Mouse (Mus musculus) bone marrow, adult 2 months (tissue): ENCODE data around the gene 1190002N15Rik. TPM values are rescaled to one million over a fixed set of nuclear protein-coding genes. Genes with fewer than 3 reads are reported as not detected.
A peak's percentile ranks its signal among the peaks of the same experiment; 100 is the strongest.

Source experiments
- H3K27ac ChIP-seq: fragments of 200-500 bp; 2 replicates; pipeline ENCODE4 v1.5.1; 2012; ENCODE audit warnings: low read depth, mild to moderate bottlenecking, control low read depth, inconsistent platforms, low read length; ENCODE audit not compliant: control insufficient read depth, poor library complexity, insufficient read depth
- H3K4me1 ChIP-seq: fragments of 200-500 bp; 2 replicates; pipeline ENCODE4 v1.6.1; 2011; ENCODE audit warnings: low read length; ENCODE audit not compliant: control insufficient read depth, insufficient read depth
- H3K4me3 ChIP-seq: fragments of 200-500 bp; replicated peaks from 2 replicates; pipeline ENCODE3; 2011; ENCODE audit warnings: mild to moderate bottlenecking, low read depth, low read length, control low read depth; ENCODE audit not compliant: control insufficient read depth
- CTCF ChIP-seq: fragments of 200-500 bp; IDR thresholded peaks from 2 replicates; pipeline ENCODE4 v1.5.1; 2011; ENCODE audit warnings: low read length, control low read depth; ENCODE audit not compliant: control insufficient read depth, insufficient read depth
- POLR2A ChIP-seq: fragments of 200-500 bp; IDR thresholded peaks from 2 replicates; pipeline ENCODE4 v1.6.1; 2011; ENCODE audit warnings: low read depth, mild to moderate bottlenecking, control low read depth, low read length, borderline replicate concordance; ENCODE audit not compliant: control insufficient read depth
- WGBS: fragments of 180-500 bp; shearing (Covaris S2); methylation state at CpG from one replicate; pipeline ENCODE4 v1.1.7; 2018; 5-methylcytosine and 5-hydroxymethylcytosine counted together
- polyA plus RNA-seq: library from polyadenylated mRNA; stranded (reverse); fragments of >200 nt; gene quantifications from 2 replicates; pipeline ENCODE4 v1.2.4, GENCODE M21; 2011; ENCODE audit warnings: low replicate concordance; ENCODE audit not compliant: missing spikeins, insufficient read depth, insufficient read length

1190002N15Rik gene
- polyA plus RNA-seq: 2.9 and 3.2 TPM in 2 replicates

DNA sequence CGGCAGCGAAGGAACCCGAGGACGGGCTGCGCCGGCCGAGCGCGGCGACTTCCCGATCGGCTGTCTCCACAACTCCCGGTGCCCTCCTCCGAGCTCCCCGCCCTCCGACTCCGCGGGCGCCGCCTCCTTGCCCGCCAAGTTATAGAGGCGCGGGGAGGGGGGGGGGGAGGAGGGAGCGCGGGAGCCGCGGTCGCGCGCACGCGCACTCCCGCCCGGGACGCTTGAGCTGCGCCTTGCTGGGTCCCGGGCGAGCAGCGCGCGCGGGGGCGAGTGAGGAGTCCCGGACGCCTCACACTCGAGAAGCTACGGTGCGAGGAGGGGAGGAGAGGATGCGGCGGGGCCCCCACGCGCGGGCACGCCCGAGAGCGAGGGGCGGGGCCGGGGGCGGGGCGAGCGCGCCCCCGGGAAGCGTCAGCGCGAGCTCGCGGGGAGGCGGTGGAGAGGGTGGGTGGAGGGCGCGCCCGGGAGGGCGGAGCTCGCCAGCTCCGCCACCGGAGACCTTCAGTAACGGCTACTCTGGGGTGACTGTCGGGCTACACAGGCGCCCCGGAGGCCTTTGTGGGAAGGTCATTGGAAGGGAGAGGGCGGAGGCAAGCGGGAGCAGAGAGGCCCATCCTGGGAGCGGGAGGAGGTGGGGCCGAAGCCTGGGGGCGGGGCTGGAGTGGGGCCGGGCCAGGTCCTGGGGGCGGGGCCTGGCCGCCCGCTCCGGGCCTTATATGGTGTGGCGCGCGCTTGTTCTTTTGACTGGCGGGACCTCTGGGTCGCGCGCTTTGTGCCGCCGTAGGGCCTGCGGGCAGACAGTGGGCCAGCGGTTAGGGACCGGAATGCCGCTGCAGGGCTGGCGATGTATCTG, at the start of gene 1190002N15Rik:
TSS of gene 1190002N15Rik (minus strand) at position 112 of the 853 bp plus-strand sequence.
- H3K4me1 ChIP-seq: peaks cover 1% of the 10 kb centered on the region; the same call in 1 of the 2 replicates
- peak within 1 kb of the TSS; percentile 69 for H3K4me3 ChIP-seq
- TF ChIP-seq POLR2A (peak; percentile 83), CTCF (no peak)
- under 1% methylated on average over 101 of the region's 104 CpGs for WGBS
- H3K27ac ChIP-seq: peak within 1 kb of the TSS; percentile 98

DNA sequence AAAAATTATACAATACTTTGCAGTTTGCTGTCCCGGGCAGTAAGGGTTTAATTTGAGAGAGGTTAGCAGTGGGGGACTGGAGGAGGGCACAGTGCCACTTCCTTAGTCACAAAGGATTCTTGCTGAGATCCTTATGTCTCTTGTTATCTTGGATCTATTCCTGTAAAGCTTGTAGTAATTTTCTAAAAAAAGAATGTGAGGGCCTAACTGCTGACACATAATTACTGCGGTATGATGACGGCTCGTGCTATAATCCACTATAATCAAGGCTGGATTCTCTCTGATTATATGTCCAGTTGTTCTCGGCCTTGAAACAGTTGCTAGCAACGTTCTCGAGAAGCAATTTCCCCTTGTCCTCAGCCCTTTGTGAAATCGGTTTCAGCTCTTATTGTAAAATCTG, 44.4 kb upstream of the 1190002N15Rik start:
- 78% methylated on average over 8 of the region's 8 CpGs for WGBS
- TF ChIP-seq CTCF (no peak), POLR2A (no peak)
- no peak overlapping the region for H3K4me3 ChIP-seq

DNA sequence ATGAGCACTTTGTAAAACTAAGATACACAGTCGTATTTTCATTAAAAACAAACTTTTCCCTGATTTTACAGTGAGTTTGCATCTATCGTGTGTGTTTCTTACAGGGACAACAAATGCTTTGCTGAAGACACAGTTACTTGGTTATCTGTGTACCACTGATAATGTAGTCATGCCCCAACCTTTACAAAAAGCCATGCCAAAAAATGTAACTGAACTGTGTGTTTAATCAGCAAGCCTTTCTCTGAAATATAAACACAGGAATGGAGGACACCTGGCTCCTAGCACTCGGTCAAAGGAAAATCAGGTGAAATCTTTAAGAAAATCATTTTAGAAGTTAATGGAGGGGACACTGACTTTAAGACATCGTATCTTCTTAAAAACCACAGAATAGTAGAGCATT, 43.8 kb upstream of the 1190002N15Rik start:
- WGBS: 66% methylated on average over 4 of the region's 4 CpGs
- TF ChIP-seq POLR2A: no peak
- no peak for TF ChIP-seq CTCF

More for the DNA sequence above, 44.4 kb upstream of the 1190002N15Rik start:
- no peaks in the 10 kb centered on the region for H3K4me1 ChIP-seq
- H3K27ac ChIP-seq: no peak overlapping the region

DNA sequence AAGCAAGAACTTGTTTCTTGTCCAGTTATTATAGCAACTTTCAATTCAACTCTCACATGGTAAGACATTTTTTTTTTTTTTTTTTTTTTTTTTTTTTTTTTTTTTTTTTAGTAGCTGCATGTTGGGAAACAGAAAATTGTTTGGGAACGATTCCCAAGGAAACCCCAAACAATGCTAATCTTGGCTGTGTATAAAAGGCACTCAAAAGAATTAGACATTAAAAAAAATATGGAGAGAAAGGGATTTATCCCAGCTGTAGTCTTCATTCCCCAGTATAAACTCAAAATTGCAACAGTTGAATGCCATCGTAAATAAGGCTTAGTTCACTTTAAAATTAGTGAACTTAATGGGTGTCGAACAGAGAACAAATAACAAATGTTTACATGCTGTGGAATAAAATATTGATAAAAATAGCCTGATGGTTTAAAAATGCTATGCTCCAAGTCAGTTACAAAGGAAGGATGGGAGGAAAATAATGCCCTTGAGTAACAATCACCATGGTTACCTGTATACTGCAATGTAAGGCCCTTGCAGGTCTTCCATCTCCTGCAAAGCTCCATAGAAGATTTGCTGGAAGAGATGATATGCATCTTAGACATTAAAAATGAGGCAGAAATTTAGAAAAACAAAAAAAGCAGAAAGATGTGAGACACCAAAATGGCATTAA, 42.3 kb upstream of the 1190002N15Rik start:
- TF ChIP-seq CTCF: no peak
- no peaks in the 10 kb centered on the region for H3K4me1 ChIP-seq
- 86% methylated on average over 3 of the region's 3 CpGs for WGBS
- no peak overlapping the region for H3K27ac ChIP-seq
- H3K4me3 ChIP-seq: no peak overlapping the region

More for the DNA sequence above, 43.8 kb upstream of the 1190002N15Rik start:
- H3K4me1 ChIP-seq: no peaks in the 10 kb centered on the region
- H3K27ac ChIP-seq: no peak overlapping the region
- H3K4me3 ChIP-seq: no peak overlapping the region

DNA sequence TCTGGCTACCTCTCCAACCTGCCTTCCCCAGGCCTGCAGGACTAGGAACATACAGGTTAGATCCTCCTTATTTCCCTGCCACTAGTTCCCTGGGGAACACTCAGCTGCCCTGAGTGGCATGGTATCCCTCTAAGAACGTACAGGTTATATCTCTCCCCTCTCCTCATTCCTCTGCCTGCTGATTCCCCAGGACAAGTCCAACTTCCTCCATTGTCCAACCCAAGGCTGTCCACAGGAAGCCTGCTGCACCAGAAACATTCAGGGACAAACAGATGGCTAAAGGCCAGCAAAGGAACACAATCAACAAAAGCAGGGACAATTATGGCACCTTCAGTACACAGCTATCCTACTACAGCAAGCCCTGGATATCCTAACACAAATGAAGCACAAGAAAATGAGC, 33.9 kb upstream of the 1190002N15Rik start:
- 70% methylated on average over 1 of the region's 1 CpGs for WGBS
- TF ChIP-seq POLR2A (no peak), CTCF (no peak)
- no peak overlapping the region for H3K4me3 ChIP-seq
- H3K27ac ChIP-seq: no peak overlapping the region
- no peaks in the 10 kb centered on the region for H3K4me1 ChIP-seq

DNA sequence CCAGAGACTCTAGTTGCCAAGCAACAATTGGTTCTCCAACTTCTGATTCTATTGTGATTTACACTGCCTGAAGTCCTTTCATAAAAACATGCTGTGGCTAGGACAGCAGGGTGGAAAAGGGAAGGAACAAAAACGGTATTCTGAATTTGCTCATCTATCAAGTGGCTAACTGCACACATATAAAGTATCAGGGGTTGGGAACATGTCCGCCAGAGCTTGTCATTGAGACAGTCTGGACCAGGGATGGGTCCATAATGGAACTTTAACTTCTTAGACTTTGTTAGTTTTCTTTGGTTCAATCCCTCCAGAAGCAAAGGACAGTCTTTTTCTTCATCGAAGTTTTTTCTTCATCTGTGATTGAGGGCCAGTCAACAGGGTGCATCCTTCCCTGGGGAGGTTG, 30.5 kb upstream of the 1190002N15Rik start:
- TF ChIP-seq POLR2A (no peak), CTCF (no peak)
- Histone ChIP-seq H3K4me1 (no peaks in the 10 kb centered on the region), H3K27ac (no peak overlapping the region), H3K4me3 (no peak overlapping the region)
- 54% methylated on average over 3 of the region's 3 CpGs for WGBS

DNA sequence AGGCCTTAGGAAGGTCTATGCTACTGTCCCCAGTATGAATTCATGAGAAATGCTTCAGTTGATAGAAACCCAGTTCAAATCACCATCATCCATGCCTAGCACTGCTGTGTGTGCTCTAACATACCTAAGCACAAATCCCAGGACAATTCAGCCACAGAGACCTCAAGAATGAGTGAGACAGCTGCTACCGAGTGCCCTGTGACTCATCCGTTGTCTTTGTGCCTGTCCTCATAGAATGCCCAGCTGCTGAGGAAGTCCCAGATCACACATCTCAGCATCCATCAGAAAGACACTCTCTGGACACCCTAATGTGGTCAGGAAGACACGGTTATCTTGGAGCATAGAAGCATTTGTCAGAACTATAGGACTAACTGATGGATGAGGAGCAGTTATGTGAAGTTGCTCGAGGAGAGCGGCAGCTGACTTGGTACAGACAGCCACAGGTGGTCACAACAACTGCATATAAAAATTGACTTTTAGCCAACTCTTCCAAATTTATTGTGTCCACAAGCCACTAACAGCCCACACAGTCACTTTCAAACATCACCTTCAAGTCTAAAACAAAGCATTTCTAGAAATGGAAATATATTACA, 29.9 kb upstream of the 1190002N15Rik start:
- TF ChIP-seq CTCF (no peak), POLR2A (no peak)

DNA sequence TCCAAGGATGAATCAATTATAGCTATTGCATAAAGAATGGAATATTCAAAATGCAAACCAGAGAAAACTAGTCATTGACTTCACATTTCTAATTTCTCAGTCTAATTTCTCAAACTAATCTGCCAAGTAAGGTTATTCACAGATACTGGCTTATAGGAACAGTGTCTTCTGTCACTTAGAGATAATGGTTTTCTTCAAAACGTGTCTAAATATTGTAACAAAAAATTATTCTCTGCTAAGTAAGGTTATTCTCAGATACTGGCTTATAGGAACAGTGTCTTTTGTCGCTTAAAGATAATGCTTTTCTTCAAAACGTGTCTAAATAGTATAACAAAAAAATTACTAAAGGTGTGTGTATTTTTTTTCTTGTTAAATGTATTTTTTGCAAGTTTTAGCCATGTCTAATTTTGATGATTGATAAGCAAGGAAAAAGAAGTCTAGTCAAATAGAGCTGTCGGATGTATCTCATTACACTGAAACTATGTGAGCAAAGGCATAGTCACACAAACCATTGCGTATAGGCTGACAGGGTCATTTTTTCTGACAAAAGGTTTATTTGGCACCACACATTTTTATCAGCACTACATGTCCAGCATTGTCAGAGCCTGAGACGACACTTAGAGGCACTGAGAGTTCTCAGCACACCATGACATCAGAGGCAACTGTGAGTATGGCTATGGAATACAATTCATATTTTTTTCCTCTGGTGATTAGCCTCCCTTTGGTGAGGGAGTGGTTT, 19.1 kb upstream of the 1190002N15Rik start:
- H3K4me3 ChIP-seq: no peak overlapping the region
- WGBS: 62% methylated on average over 6 of the region's 6 CpGs
- TF ChIP-seq POLR2A (no peak), CTCF (no peak)
- no peak overlapping the region for H3K27ac ChIP-seq
- H3K4me1 ChIP-seq: no peaks in the 10 kb centered on the region

More for the DNA sequence above, 29.9 kb upstream of the 1190002N15Rik start:
- 73% methylated on average over 5 of the region's 5 CpGs for WGBS
- Histone ChIP-seq H3K4me3 (no peak overlapping the region), H3K4me1 (no peaks in the 10 kb centered on the region), H3K27ac (no peak overlapping the region)

DNA sequence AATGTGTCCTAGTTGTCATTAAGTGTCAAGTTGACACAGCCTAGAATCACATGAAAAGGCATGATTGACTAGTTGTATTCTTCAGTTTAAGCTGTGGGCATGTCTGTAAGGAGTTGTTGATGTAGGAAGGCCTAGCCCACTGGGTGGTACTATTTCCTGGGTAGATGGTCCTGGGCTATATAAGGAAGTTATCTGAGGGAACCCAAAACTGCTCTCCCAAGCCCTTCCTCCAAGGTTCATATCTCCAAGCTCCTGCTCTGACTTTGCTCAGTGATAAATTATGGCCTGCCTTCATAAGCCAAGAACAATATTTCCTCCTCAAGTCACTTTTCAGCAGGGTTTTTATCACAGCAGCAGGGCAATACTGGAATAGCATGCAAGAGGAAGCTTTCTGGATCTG, 18.4 kb upstream of the 1190002N15Rik start:
- TF ChIP-seq POLR2A (no peak), CTCF (no peak)
- H3K4me1 ChIP-seq: no peaks in the 10 kb centered on the region
- H3K27ac ChIP-seq: no peak overlapping the region
- no peak overlapping the region for H3K4me3 ChIP-seq
